Mouse (Mus musculus): ENCODE measurements around the gene Lrrn4. TPM values are rescaled to one million over a fixed set of nuclear protein-coding genes. Genes with fewer than 3 reads are reported as not detected.
A peak's percentile ranks its signal among the peaks of the same experiment; 100 is the strongest.

Lrrn4 gene
- under 1 TPM; 0.16 to 0.23 TPM for total RNA-seq (2021)
- long read RNA-seq, experiment 1: 0 reads
- long read RNA-seq, experiment 2: 0 reads

DNA sequence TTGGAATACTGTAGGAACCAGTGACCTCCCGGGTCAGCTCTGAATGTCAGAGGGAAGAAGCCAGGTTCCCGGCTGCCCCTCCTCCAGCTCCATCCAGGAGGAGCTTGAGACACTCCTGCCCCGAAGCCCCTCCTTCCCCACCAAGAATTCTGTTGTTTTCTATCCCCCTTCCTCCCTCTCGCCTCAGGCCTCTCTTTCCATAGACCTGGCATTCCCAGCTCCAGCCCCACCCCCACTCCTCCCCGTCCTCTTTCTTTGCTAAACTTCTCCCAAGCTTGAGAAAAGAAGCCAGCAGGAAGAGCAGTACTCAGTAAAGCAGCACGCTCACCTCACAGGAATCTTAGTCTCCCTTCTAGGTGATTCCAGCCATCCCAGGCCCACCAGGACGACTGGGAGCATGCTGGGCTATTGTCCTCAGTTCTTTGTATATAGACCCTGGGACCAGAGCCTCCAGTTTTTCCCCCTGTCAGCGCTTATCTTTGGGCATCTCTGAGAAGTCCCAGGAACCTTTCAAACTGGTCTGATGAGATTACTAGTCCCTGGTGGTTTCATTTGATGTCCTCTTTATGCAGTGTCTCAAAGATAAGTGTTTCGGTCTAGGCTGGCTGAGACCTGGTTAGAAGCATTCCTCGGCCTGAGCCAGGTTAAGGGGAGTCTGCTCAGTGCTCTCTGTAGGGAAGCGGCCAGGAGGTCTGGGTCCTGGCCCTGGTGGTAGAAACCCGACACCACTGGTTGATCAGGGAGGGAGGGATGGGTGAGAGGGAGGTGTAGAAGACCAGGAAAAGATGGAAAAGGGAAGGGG, at the start of gene Lrrn4:
TSS of gene Lrrn4 (minus strand) at position 48 of the 802 bp plus-strand sequence.
- DNase-seq (ENCODE audit: low spot score in 2 of 2): no peak

DNA sequence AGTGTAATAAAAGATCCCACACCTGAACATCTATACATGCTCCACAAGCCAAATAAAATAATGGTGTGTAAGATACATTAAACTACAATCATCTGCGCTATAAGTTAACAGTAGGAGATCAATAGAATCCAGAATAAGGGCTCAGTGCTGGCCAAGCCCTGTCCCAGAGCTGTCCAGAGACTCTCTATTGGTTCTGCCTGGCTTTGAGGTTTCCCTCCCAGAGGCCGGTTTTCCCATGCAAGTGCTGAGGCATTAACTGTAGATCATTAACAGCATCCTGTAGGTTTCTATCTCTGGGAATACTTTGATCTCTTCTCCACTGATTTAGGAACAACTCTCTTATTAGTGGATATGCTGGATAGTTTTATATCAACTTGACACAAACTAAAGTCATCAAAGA, 48.3 kb upstream of the Lrrn4 start:
- DNase-seq (ENCODE audit: low spot score in 2 of 2): no peak

DNA sequence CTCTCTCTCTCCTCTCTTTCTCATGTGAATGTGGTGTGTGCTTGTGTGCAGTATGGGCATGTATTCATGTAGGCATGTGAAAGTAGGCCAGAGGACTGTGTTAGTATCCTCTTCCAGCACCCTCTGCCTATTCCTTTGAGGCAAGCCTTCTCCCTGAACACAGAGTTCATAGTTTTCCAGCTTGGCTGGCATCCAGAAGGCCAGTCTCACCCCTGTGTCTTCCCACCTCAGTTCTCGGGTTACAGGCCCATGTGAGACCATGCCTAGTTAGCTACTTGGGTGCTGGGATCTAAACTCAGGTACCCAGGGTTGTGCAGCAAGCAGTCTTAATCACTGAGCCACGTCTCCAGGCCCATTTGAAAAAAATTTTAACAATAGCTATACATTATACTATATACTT, 47.2 kb upstream of the Lrrn4 start:
- no peak for DNase-seq (ENCODE audit: low spot score in 2 of 2)

DNA sequence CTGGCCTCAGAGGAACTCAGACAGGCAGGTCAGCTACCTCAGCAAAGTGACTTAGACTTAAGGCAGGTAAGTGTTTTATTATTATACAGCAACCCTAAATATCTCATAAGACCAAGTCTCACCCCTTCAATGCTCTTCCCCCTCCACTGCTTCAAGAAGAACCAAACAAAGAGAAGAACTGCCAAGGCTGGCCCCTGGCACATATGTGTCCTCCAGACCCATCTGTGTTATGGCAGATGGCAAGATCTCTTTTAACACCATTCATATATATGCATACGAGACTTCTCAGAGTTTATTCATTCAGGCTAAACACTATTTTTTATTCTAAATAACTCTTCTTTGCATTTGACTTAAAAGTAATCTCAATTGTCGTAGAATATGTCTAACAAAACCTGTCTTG, 46.6 kb upstream of the Lrrn4 start:
- DNase-seq (ENCODE audit: low spot score in 2 of 2): no peak

DNA sequence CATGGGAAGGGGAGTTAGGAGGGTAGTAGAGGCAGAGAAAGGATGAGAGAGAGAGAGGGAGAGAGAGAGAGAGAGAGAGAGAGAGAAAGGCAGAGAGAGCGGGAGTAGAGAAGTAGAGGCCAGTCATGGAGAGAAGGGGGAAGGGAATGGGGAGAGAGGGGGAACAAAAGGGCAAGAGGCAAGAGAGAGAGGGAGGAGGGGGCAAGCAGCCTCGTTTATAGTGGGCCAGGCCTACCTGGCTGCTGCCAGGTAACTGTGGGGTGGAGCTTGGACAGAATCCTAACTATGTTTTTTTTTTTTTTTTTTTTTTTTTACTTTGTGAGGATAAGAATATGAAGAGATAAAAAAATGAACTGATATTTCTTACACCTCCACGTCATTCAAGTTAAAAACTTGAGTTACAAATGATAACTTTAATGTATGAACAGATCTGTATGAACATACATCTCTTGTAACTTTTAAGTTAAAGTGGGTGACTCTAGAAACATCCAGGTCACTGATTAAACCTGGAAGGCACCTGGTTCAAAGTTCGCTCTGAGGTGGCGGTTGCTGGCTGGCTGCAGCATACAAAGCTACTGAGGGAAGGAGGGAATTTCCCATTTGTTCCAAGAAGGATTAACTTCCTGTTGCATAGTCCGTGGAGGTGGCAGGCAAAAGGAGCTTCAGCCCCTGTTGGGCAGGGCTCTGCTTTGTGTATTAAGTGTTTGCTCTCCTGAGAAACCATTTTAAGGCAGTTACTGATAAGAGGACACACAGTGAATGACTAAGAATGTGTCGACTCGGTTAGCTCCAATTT, 42.8 kb upstream of the Lrrn4 start:
- no peak for DNase-seq (ENCODE audit: low spot score in 2 of 2)

- DNase-seq (ENCODE audit: low spot score in 2 of 2): no peak
Measured at GRCm38 (mm10) chr2:132922076-132922873, 41.6 kb upstream of the Lrrn4 start.

GRCm38 (mm10) chr2:132914785-132915184, 34.1 kb upstream of the Lrrn4 start:
- peak in 1 of 2 experiments; percentile 23 for DNase-seq (ENCODE audit: low spot score in 2 of 2)

- DNase-seq (ENCODE audit: low spot score in 2 of 2): peak; percentile 36 to 52
Measured at GRCm38 (mm10) chr2:132906763-132907162, 26.1 kb upstream of the Lrrn4 start.

DNA sequence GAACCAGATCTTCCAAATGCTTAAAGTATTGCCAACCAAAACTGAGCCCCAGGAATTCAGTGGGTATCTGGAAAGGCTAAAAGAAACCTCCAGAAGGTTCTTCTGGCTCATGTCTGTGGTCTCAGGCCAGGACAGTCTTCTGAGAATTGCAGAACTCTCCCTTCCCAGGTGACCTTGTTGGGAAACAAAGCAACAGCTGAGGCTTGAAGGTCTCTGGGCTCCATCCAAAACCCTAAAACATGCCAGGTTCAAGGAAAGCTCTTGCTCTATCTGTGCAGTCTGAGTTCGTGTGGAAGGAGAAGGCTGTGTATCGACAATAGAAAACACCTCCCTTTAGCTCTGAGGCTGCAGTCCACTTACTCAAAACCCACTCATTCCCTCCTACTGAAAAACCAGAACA, 24.3 kb upstream of the Lrrn4 start:
- DNase-seq (ENCODE audit: low spot score in 2 of 2): no peak

- peak; percentile 51 to 73 for DNase-seq (ENCODE audit: low spot score in 2 of 2)
Measured at GRCm38 (mm10) chr2:132903498-132903897, 22.8 kb upstream of the Lrrn4 start.

DNA sequence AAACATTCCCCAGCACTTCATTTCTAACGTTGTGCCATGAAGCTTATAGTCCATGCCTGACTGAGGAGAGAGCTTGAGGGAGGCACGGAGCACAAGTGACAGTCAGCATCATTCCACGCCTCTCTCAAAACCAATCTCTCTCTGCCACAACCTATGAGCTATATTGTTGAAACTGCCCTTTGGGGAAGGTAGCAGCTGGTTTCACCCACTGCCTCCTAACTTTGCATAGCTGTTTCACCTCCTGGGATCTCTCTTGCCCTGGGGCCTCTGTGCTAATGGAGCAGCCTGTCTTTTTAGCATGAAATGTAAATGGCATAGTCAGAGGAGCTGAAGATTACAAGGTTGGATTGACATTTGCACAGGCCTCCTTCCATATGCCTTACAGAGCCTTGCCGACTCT, 21.4 kb upstream of the Lrrn4 start:
- DNase-seq (ENCODE audit: low spot score in 2 of 2): no peak

GRCm38 (mm10) chr2:132901636-132902035, 20.9 kb upstream of the Lrrn4 start:
- DNase-seq (ENCODE audit: low spot score in 2 of 2): no peak

- DNase-seq (ENCODE audit: low spot score in 2 of 2): no peak
Measured at GRCm38 (mm10) chr2:132900596-132900995, 19.9 kb upstream of the Lrrn4 start.

DNA sequence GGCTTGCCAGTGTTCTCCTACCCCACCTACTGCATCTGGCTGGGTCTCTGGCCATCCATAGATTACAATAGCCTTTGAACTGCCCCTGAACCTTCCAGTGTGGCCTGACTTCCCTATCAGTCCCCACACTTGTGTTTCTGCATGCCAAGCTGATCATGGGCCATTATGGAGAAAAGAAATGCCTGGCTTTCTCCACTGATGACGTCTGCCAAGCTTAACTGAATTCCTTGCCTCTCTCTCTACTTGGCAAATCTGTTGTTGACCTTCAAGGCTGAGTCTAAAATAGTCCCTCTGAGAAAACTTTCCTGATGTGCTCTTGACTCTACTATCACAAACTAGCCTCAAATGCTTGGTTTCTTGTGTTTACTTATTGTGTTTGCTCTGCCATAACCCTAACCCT, 17.5 kb upstream of the Lrrn4 start:
- DNase-seq (ENCODE audit: low spot score in 2 of 2): no peak

DNA sequence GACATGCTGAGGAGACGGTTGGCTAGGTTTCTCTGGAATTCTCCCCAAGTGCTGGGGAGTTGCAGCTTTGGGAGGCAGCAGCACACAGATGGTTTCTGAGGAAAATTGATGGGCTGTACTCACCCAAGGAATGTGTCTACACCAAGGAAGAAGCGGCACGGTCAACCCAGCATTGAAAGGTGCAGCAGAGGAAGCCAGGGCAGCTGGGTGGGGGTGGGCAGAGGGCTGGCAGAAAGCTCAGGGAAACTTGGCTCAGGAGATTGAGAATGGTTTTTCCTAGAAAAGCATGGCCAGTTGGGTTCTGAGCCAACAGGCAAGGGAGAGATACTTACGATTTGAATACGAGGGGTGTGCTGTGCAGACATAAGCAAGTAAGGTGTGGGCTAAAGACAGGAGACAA, 13.1 kb upstream of the Lrrn4 start:
- no peak for DNase-seq (ENCODE audit: low spot score in 2 of 2)

GRCm38 (mm10) chr2:132885312-132885711, 4.6 kb upstream of the Lrrn4 start:
- DNase-seq (ENCODE audit: low spot score in 2 of 2): no peak

- DNase-seq (ENCODE audit: low spot score in 2 of 2): no peak
Measured at GRCm38 (mm10) chr2:132884303-132884967, 3.7 kb upstream of the Lrrn4 start.

GRCm38 (mm10) chr2:132879261-132880044, 1.2 kb downstream of the Lrrn4 start:
- peak in 1 of 2 experiments; percentile 13 for DNase-seq (ENCODE audit: low spot score in 2 of 2)

DNA sequence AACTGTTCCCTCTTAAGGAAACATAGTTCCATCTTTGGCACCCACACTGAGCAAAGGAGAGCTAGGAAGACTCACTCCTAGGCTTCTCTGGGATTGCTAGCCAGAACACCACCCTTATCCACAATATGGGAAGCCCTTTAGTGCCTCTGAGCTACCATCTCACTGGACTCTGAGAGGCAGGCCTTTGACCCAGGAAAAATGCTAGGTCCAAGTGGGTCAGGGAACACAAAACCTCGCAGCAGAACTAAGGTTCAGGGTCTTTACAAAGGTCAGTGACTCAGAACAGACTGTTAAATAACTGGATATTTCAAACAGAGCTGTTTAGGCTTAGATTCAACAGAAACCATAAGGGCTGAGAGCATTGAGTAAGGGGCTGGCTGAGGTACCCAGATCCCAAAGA, 3.7 kb downstream of the Lrrn4 start:
- no peak for DNase-seq (ENCODE audit: low spot score in 2 of 2)

- no peak for DNase-seq (ENCODE audit: low spot score in 2 of 2)
Measured at GRCm38 (mm10) chr2:132873657-132874326, 6.9 kb downstream of the Lrrn4 start.

Measured in left cerebral cortex, adult 18-20 months (tissue).